Mouse (Mus musculus) yolk sac, embryonic 10.5 days (tissue): ENCODE results near the gene Nfib.

ENCODE experiments used
- DNase-seq: peaks from one replicate; pipeline ENCODE4 v3.0.0-alpha.2; 2017; ENCODE audit warnings: low spot score

Gene Nfib

DNA sequence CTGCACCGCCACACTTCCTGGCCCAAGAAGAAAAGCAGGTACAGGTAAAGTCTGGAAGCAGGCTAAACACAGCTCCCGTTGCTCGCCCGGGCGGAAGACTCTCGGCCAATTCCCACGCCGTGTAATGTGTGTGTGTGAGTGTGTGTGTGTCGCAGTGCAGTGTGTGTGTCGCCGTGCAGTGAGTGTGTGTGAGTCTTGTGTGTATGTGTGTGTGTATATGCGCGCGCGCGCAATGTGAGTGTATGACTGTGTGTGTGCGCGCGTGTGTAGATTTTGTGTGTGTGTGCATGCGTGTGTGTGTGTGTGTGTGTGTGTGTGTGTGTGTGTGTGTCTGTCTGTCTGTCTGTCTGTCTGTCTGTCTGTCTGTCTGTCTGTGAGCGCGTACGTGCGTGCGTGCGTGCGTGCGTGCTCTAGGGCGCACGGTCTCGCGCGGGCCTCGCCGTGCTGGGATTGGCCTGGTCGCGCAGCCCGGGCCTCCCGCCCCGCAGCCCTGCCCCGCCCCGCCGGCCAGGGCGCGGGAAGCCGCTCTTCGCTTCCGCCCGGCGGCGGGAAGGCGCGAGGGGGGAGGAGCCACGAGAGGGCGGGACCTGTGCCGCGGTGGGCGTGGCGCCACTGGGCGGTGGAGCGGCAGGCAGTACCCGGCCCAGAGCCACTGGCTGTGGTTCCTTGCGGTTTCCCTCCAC is 192.7 kb downstream of the Nfib start:
- peak; percentile 94 for DNase-seq

DNA sequence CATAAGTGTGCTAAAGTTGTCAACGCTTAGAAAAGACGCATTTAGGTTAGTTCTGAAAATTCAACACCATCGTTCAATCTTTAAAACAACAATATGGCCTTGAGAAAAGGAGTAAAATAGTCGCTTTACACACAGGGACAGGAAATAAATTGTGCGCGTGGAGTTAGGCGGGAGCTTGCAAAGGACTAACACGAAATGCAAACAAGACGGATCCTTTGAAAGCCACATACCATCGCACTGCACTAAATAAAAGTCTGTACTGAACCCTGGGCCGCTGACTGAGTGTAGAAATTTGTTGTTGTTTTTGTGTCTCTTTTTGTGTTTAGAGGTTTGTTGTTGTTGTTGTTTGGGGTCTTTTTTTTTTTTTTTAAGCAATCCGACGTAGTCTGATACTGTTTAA is 193.2 kb downstream of the Nfib start:
- peak; percentile 40 for DNase-seq

DNA sequence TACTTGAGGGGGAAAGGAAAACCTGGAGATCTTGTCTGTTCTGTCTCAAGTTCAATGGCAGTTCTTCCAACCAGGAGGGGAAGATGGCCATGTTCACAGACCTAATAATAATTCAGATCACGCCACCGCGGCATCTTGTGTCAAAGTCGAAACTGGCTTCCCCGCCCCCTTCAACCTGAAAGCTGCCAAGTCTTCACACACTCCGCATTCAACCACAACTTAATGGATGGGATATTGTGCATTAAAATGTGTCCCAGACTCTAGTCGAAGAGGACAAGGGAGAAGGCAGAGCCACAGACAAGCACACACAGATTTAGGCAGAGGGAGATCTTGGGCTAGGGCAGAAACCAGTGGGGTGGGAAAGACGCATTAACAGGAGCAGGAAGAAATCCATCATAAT is 194.0 kb downstream of the Nfib start:
- peak; percentile 51 for DNase-seq

DNA sequence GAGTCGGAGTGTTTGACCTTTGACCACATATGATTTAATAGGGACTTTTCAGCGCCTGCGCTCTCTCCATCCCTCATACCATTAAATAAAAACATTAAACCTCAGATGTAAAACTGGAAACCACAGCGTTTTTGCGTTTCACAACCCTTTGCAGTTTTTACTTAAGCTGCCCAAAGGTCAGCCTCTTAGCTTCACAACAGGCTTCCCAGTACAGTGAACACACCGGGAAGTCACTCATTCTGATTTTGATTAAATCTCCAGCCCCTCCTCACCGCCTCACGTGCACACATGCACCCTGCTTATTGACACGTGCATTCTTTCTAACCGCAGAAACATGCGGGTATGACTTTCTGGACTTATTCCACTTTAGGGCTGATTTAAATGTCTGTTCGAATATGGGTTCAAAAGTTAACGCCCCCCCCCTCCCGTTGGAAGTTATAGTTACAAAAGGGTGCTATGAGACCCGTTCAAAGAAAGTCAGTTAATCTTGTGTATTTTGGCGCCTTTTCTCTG is 194.5 kb downstream of the Nfib start:
- peak; percentile 23 for DNase-seq

DNA sequence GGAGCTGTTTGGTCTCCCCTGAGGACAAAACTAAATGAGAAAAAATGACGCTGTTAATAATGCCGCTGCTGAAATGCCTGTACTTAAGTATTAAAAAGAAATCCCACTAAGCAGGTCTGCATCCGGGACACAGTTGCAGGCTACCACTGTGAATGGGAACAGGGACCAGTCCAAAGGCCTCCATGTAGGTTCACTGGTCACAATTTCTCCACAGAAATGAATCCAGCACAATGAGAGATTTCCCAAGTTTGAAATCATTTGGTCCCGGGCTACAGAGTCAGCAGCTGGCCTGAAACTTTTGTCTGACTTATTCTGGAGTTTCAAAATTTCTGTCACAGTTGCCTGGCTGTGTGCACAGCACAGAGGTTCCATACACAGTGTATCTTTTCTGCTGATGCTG is 195.8 kb downstream of the Nfib start:
- DNase-seq = no peak

DNA sequence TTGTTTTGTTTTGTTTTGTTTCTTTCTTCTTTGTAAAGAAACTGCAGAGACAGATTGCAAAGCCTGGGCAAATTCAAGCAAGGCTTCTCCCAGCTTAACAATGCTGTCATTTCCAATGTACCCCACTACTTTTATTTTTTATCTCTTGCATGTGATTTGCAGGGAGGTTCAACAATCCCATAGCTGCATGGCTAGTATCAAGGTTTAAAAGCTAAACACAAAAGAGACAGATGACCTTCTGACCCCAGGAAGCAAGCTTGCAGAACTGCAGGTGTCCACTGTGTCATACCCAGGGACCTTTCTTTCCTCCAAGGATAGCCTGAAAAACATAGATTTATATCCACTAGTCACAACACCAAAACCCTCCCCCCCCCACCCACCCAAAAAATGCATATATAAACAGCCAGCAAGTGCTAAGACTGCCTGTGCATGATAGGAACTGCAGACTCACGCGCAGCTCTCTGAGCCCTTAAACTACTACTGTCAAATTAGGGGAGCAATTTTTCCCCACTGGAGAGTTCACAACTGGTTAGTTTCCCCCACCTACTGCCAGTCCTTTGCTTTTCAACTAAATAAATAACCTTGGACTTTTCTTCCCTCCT is 196.3 kb downstream of the Nfib start:
- DNase-seq = peak; percentile 22

DNA sequence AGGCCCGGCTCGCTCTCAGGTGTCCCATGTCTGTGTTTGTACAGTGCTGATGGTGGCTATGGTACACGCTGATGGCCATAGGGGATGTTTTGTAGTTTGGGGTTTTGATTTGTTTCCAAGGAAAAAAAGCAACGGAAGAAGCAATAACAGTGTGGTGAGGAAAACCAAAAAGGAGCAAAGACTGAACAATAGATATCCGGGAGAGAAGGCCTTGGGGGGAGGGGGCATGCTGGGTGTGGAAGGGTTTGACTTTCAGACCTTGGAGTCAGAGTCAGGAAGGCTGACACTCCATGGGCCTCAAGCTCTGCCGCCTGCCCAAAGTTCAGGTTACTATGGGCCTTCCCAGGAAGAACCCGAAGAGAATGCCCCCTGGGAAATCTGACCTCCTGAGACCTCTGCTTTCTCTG is 197.3 kb downstream of the Nfib start:
- peak; percentile 54 for DNase-seq

DNA sequence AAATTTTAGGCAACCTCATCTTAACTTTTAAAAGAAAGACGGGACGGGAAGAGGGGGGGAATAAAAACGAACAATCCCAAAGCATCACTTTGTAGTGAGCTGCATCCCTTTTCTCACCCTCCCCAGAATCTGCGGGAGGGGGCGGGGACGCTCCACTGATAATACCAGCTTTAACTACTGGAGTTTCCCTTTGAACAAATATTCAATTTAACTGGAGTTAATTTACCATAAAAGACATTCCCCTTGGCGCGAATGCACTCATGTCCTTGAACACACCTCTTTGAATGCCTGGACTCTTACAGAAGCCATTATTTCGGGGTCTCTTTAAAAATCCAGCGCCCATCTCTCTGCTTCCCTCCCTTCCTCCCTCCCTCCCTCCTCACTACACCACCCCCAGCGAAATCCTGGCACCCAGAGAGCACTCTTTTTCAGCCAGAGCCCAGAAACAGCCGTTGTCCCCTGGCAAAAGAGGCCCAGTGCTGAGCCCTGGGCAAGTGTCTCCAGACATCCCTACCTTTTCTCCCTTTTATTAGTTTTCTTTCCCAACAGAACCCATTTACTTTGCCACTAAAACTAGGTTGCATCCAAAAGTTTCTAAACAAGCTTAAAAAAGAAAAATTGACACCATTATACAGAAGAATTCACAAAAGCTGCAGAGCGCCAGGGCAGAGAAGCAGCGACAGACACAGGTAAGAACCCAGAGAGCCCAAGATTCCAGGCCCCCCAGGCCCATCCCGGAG is 197.8 kb downstream of the Nfib start:
- DNase-seq = peak; percentile 11

DNA sequence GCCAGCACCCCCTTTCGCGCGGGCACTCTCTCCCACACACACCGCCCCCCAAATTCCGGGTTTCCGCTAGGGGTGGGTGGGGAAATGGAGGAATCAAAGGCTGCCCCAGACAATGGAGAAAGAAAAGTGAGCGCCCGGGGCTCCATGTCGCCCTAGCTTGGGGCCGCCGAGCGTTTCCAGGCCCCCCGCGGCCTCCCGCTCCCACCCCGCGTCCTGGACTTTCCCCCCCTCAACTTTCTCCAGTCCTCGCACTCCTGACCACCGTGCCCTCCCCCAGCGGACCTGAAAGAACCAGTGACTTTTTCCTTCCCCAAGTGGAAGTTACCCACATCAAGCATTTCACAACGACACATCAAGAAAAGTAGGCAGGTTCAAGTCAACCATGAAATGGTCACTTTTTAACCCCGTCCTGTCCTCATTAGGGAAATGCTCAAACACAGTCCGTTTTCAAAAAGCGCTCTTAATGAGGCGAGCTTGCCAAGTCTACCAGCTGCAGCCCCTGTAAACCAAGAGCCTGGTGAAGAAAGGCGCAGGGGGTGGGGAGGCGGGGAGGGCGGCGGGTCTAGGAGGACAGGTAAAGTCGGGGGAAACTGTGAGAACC is 198.7 kb downstream of the Nfib start:
- peak; percentile 68 for DNase-seq

DNA sequence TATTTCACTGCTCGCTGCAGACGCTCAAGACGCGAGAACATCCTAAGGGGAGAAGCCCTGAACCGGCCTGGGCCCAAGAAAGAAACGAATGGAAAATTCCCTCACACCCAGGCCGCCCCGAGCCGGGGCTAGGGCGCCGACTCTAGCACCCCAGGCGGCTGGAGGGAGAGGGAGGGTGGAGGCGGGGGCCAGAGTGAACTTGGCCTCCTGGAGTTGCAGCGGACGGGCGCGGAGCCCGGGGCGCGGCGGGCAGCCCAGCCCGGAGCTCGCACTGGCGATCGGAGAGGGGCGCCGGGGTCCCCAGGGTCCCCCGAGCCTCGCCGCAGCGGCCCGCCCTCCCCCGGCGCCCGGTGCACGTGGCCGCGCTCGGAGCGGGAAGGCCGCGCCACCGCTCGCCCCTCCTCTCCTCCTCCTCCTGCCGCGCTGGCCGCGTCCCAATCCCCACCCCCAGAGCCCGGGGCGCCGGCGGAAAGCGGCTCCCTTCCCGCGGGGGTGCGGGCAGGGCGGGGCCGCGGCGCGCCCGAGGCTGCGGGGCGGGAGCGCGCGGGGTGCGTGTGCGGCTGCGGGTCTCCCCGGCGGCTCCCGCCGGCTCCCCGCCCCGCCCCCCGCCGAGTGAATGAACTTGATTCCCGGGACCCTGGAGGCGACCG is 199.3 kb downstream of the Nfib start:
- DNase-seq = peak; percentile 81

DNA sequence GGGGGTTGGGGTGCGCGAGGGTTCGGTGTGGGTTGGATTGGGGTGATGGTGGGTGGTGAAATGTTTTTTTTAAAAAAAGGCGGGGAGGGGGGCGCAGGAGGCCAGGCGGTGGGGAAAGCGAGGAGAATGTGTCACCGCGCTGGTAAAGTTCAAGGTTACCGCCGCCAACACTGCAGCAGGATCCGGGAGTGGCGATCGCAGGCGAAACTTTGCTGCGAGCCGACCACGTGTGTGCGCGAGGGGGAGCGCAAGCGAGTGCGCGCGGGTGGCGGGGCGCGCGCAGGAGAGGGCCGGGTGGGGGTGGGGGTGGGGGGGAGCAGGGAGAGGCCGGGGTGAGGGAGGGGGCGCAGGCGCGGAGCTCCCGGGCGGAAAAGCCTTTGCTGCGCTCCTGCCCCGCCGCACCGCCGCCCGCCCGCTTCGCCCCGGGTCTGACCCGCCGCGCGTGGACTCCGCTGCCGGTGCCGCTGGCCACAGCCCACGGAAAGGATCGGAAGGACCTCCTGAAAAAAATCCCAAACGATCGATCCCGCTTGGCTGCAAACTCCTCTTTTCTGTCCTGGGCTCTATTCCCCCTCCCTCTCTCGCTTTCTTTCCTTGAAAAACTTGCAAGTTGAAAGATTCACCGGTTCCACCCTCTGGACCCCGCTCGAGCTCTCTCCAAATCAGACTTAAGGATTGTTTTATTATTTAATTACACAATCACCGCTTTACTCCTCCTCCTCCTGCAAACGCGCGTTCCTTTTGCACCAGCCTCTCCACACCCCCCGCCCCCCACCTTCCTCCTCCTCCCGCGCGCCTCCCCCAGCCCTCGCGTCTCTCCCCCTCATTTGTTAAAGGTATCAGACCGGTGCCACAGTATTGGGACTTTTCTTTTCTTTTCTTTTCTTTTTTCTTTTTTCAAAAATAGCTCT is 200.2 kb downstream of the Nfib start:
- peak; percentile 80 for DNase-seq

DNA sequence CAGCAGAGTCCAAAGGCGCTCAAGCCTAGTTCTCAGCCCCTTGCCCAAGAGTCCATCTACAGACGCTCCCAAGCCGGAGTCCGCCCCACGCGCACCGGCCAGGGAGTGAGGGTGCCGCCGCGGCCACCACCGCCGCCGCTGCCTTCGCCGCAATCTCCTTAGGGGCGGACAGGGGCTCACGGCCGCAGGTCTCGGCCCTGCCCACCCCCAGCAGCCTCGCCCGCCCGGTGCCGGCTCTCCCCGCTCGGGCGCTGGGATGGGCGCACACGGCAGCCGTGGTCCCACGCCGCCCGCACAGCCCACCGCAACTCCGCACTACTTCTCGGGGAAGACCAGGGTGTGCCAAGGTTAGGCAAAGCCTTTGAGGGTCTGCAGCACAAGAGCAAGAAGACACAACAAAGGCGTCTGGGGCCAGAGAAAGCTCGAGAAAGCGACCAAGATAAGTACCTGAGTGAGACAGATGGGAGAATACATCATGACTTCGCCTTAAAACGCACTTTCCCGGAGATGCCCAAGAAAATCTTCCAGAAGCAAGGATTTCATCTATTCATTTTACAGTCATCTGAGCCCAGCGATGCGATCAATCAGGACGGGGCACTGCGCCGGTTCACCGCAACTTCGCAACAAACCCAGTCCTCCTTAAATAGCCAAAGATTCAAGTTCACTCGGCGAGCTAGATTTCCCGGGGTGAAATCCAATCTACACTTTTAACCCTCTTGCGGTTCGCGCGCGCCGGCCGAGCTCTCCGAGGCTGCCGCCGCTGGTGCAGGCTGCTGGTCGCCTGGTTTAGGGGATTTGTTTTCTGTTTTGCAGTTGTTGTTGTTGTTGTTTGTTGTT is 201.0 kb downstream of the Nfib start:
- DNase-seq = no peak

DNA sequence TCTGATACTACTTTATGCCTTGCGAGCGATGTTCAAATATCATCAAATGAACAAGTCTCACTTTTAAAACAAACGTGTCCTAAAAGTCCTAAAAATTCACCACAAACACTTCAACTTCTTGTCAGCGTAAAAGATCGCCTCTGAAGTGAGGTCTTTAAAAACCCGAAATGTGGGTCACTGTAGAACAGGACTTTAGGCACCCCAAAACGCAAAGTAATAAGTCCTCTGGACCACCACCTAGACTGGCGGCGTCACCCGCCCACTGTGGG is 201.6 kb downstream of the Nfib start:
- no peak for DNase-seq

DNA sequence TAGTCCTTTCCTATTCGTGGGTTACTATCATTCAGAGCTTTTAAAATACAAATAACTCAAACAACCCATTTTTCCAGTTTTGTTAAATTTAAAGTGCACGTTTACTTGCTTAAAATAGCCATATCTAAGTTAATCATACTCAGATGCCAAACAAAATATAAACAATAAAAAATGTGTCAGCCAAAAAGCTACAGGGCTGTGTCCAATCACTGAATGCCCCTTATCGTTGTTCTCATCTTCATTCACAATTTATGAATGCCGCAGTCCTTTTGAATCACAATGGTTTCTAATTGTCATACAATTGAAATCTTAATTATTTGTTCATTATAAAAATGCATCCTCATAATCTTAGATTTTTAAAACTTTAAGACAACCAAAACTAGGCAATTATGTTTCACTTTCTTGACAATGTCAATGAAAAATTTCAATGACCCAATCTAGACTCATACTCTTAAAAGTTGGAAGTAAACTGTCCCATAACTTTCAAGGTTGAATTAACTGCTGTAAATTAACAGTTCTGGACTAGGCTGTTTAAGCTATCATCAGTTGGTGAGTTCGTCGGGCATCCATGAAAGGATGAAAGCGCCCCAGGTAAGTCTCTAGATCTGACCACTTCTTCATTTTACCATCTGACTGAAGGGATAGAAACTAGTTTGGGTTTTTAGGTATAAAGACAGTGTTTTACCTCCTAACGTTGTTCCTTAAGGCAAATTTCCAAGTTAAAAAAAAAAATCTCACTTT is 202.1 kb downstream of the Nfib start:
- no peak for DNase-seq

DNA sequence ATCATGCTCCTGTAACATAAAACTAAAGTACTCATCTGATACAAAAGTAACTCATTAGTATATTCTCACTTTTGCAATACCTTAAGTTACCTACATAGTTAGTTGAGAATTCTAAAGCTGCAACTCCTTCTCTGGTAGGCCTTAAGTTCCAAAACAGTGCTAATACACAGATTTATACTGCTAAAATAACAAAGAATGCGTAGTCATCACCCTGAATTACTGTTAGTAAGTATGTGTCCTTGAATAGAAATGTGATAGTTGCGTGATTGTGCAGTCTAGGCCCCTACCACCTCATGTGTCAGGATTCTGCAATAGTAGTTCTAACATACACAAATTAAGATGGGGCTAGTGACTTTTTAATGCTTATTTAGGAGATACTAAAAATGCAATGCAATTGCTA is 202.9 kb downstream of the Nfib start:
- no peak for DNase-seq

DNA sequence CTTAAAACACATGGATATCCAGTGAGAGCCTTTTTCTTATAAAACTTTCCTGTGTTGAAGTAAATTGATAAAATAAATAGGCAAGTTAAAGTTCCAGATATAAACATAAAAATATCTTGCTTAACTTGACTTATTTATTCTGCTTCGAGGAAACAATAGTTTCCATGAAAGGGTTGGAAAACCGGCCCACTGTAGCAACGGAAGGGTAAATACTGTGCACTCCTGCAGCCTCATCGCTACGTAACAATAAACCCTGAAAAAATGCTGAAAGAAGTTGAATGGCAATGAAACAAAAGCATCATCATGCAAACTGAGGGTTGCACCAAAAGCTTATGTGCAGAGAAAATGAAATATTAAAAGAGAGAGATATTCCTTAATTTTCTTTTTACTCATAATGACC is 203.5 kb downstream of the Nfib start:
- no peak for DNase-seq

DNA sequence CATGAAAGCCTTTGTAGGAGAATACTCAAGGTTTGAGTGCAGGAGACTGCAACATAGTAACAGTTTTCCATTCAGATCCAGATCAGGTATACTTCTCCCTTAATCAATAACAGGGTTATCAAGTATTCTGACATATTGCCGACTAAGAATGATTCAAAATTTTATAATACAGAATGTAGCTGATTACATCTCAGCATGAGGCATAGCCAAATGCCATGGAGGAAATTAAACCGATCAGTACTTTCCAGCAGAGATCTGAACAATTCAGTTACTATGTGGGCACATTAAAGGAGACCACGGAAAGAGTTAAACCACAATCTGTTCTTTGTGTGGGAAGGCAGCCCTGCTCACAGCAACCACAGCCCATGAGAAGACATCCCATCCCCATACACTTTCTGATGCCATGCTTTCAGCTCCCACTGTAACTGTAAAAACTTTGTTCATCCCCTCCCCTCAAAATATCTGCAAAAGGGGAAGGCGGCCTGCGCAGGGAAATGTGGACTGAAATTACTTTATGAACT is 204.9 kb downstream of the Nfib start:
- no peak for DNase-seq

DNA sequence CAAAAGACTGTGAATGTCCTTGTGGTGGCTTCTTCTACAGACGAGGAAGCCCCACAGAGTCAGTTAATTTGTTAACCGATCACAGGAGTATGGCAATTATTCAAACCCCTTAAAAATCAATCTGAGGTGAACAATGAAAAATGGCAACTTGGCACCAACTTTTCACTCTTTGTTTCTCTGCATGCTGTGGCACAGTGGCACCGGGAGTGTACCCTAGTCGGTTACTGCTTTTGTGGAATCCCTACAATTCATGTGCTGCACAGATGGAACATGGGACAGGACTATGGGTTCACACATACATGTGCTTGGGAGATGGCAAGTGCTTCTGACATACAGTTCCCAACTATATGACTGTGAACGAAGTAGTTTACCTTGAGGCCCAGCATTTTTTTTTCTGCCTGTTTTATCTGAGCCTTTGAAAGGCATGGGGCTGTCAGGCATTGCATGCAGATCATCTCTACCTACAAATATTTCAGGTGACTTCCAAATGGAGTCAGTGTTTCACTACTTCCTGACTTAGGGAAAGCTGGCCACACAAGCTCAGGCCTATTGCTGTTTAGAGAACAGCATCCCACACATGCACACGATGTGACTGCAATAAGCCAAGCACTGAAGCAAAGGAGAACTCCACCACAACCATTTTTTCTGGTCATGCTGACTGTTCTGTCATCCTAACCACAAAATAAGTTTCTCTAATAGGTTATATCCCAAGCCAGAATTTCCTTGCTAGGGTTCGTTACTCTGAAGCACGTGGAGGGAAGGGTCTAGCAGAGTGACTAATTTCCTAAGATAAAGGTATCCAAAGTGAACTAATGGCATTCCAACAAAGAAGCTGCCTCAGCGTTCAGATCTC is 205.6 kb downstream of the Nfib start:
- DNase-seq = no peak

DNA sequence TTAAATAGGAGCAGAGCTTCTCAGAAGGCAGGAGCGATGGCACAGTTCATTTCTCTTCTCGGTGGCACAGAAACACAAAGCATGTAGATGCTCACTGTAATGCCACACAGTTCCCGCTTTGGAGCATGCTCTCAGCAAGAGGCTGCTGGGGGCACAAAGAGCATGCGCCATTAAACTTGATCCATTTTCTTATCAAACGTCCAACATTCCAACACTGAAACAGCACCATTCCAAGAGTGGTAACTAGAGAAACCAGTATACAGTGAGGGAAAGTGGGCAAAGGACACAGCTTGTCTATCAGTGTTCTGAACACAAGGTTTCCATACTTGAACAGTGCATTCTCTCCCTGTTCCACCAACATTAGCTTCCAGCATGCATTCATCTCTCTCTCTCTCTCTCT is 206.3 kb downstream of the Nfib start:
- no peak for DNase-seq
